Mouse (Mus musculus) adrenal gland, adult (tissue): ENCODE results near the gene Gm11639.

ENCODE experiments used
- DNase-seq, 2 experiments: peaks; one replicate each; pipeline ENCODE4 v3.0.0; 2022 to 2023; ENCODE audit warnings: low spot score in 1 of 2; ENCODE audit not compliant: inconsistent age in 2 of 2

The Gm11639 gene

GRCm38 (mm10) chr11:104685548-104685947 is at the start of gene Gm11639:
Gene Gm11639 (plus strand): TSS chr11:104685707.
- no peak for DNase-seq

- DNase-seq, result no peak
Measured at GRCm38 (mm10) chr11:104637010-104637409, 48.5 kb upstream of the Gm11639 start.

- DNase-seq, result no peak
Measured at GRCm38 (mm10) chr11:104638006-104638405, 47.5 kb upstream of the Gm11639 start.

- DNase-seq, result no peak
Measured at GRCm38 (mm10) chr11:104638906-104639305, 46.6 kb upstream of the Gm11639 start.

GRCm38 (mm10) chr11:104639634-104640033 is 45.9 kb upstream of the Gm11639 start:
- no peak for DNase-seq

GRCm38 (mm10) chr11:104640894-104641293 is 44.6 kb upstream of the Gm11639 start:
- DNase-seq, result no peak

- no peak for DNase-seq
Measured at GRCm38 (mm10) chr11:104643236-104643635, 42.3 kb upstream of the Gm11639 start.

GRCm38 (mm10) chr11:104645402-104645801 is 40.1 kb upstream of the Gm11639 start:
- DNase-seq, result no peak

GRCm38 (mm10) chr11:104646173-104646572 is 39.3 kb upstream of the Gm11639 start:
- no peak for DNase-seq

GRCm38 (mm10) chr11:104646611-104647010 is 38.9 kb upstream of the Gm11639 start:
- DNase-seq, result no peak

GRCm38 (mm10) chr11:104647188-104647867 is 38.2 kb upstream of the Gm11639 start:
- DNase-seq, result peak in 1 of 2 experiments; percentile 39

- no peak for DNase-seq
Measured at GRCm38 (mm10) chr11:104648571-104648970, 36.9 kb upstream of the Gm11639 start.

GRCm38 (mm10) chr11:104660599-104660998 is 24.9 kb upstream of the Gm11639 start:
- no peak for DNase-seq

- no peak for DNase-seq
Measured at GRCm38 (mm10) chr11:104661106-104661505, 24.4 kb upstream of the Gm11639 start.

- no peak for DNase-seq
Measured at GRCm38 (mm10) chr11:104661531-104662205, 23.8 kb upstream of the Gm11639 start.

GRCm38 (mm10) chr11:104662573-104662972 is 22.9 kb upstream of the Gm11639 start:
- no peak for DNase-seq

- no peak for DNase-seq
Measured at GRCm38 (mm10) chr11:104663241-104663877, 22.1 kb upstream of the Gm11639 start.

GRCm38 (mm10) chr11:104663878-104664261 is 21.6 kb upstream of the Gm11639 start:
- no peak for DNase-seq

- peak; percentile 28 to 53 for DNase-seq
Measured at GRCm38 (mm10) chr11:104664441-104664840, 21.1 kb upstream of the Gm11639 start.

GRCm38 (mm10) chr11:104667399-104667798 is 18.1 kb upstream of the Gm11639 start:
- DNase-seq, result no peak

- no peak for DNase-seq
Measured at GRCm38 (mm10) chr11:104673412-104673811, 12.1 kb upstream of the Gm11639 start.

- DNase-seq, result no peak
Measured at GRCm38 (mm10) chr11:104674768-104675167, 10.7 kb upstream of the Gm11639 start.
